Mouse (Mus musculus): ENCODE results near the gene 2310034G01Rik.

Gene 2310034G01Rik

GRCm38 (mm10) chr19:46300294-46301045 is 49.6 kb downstream of the 2310034G01Rik start:
- no peak for DNase-seq (ENCODE audit: low read depth)

All from fibroblast of lung, adult 2 months (primary cell).